Mouse (Mus musculus): Measurements from ENCODE around the gene Tmem174. TPM values are rescaled to one million over a fixed set of nuclear protein-coding genes. Genes with fewer than 3 reads are reported as not detected.

Gene Tmem174
- polyA plus RNA-seq (2014; fragmentation: Nextera tagmentation; extraction: Ambion mirVana): not detected in 2 replicates

DNA sequence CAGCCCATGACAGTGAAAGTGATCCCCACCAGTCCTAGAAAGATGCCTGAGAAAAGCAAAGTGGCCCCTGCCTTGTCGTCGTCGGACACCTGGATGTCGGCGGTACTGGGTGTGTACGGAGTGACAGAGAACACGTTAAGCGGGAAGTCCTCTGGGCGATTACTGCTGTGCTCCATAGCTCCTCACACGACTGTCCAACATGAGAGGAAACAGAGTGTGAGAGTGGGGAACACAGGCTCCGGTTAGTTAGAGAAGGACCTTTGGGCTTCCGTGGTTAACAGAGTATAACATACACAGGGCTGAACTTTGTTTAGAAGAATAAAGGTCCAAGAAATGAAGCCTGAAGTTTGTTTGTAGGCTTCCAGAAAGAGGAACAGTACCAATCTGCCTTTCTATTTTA, at the start of gene Tmem174:
Tmem174 (minus strand) TSS at position 266 of the 400 bp plus-strand sequence.
- H3K36me3 ChIP-seq (ENCODE audit: control insufficient read depth, insufficient read depth, low read length): no peaks in the 10 kb centered on the region
- H3K4me2 ChIP-seq: no peak within 1 kb of the TSS
- DNase-seq (ENCODE audit: low spot score, missing footprints): no peak
- no peaks in the 10 kb centered on the region; the same call in 1 of the 2 replicates for H3K27me3 ChIP-seq (ENCODE audit: control insufficient read depth, insufficient read depth, low read length)
- ATAC-seq (ENCODE audit: low FRiP score): no peak
- no peaks in the 10 kb centered on the region for H3K9me3 ChIP-seq (ENCODE audit: control insufficient read depth, low read length)
- H3K4me1 ChIP-seq (ENCODE audit: control insufficient read depth, insufficient read depth, low read length): no peaks in the 10 kb centered on the region
- 90% methylated on average over 12 of the region's 12 CpGs for WGBS
- H3K27ac ChIP-seq (ENCODE audit: low read depth, low read length): no peak within 1 kb of the TSS
- no peak within 1 kb of the TSS for H3K9ac ChIP-seq (ENCODE audit: low read length)
- H3K4me3 ChIP-seq (ENCODE audit: low read depth, low read length): no peak within 1 kb of the TSS

DNA sequence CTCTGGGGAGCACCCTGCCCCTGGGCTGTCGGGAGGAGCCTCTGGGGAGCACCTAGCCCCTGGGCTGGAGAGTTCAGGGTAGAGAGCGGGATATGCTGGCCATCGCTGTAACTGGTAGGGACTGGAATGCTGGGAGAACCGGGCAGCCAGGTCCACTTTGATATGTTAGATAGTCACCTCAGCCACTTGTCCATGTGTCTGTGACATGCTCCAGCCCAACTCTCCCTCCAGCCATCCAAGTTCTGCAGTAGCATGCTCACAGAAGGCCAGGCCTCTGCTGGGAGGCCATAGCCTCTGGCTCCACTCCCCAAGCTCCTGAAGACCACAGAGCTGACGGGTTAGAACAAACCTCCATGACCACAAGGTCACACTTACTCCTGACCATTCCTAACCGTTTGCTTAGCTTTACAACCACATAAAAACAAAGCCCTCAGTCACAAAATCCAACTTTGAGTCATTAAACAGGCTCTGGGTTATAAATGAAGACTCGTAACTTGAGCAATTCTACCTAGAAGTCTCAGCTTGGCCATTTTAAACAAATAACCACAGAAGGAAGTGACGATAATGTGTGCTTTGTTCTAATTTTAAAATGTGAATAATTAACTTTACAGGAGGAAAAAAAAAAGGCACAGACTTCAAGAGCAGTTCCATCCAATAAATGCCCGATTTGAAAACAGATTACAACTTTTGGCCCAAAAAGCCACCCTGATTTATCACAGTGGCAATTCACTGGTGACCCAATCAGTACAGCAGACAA, 47.1 kb upstream of the Tmem174 start:
- Histone ChIP-seq H3K27me3 (ENCODE audit: control insufficient read depth, insufficient read depth, low read length) (no peaks in the 10 kb centered on the region), H3K4me3 (ENCODE audit: low read depth, low read length) (no peak overlapping the region), H3K9ac (ENCODE audit: low read length) (no peak overlapping the region), H3K4me2 (no peak overlapping the region), H3K9me3 (ENCODE audit: control insufficient read depth, low read length) (no peaks in the 10 kb centered on the region), H3K27ac (ENCODE audit: low read depth, low read length) (no peak overlapping the region), H3K36me3 (ENCODE audit: control insufficient read depth, insufficient read depth, low read length) (no peaks in the 10 kb centered on the region), H3K4me1 (ENCODE audit: control insufficient read depth, insufficient read depth, low read length) (no peaks in the 10 kb centered on the region)
- 80% methylated on average over 9 of the region's 9 CpGs for WGBS
- DNase-seq (ENCODE audit: low spot score, missing footprints) (no peak), ATAC-seq (ENCODE audit: low FRiP score) (no peak)

DNA sequence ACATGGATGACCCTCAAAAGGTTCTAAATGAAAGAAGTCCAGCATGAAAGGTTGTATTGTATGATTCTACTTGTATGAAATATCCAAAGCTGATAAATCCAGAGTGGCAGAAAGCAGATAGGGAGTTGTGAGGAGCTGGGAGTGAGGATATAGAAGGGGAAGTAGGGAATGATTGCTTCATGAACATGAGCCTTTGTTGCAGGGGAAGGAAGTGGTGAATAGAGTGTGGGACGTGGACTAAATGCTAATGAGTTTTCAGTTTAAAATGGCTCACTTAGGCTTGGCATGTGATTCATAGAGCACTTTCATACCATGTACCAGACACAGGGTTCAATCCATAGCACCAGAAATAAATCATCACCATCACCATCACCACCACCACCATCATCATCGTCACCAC, 46.2 kb upstream of the Tmem174 start:
- WGBS: 83% methylated on average over 2 of the region's 2 CpGs
- Histone ChIP-seq H3K4me2 (no peak overlapping the region), H3K4me1 (ENCODE audit: control insufficient read depth, insufficient read depth, low read length) (no peaks in the 10 kb centered on the region), H3K36me3 (ENCODE audit: control insufficient read depth, insufficient read depth, low read length) (no peaks in the 10 kb centered on the region), H3K9ac (ENCODE audit: low read length) (no peak overlapping the region), H3K9me3 (ENCODE audit: control insufficient read depth, low read length) (no peaks in the 10 kb centered on the region), H3K27me3 (ENCODE audit: control insufficient read depth, insufficient read depth, low read length) (no peaks in the 10 kb centered on the region), H3K4me3 (ENCODE audit: low read depth, low read length) (no peak overlapping the region), H3K27ac (ENCODE audit: low read depth, low read length) (no peak overlapping the region)
- no peak for ATAC-seq (ENCODE audit: low FRiP score)
- DNase-seq (ENCODE audit: low spot score, missing footprints): no peak

DNA sequence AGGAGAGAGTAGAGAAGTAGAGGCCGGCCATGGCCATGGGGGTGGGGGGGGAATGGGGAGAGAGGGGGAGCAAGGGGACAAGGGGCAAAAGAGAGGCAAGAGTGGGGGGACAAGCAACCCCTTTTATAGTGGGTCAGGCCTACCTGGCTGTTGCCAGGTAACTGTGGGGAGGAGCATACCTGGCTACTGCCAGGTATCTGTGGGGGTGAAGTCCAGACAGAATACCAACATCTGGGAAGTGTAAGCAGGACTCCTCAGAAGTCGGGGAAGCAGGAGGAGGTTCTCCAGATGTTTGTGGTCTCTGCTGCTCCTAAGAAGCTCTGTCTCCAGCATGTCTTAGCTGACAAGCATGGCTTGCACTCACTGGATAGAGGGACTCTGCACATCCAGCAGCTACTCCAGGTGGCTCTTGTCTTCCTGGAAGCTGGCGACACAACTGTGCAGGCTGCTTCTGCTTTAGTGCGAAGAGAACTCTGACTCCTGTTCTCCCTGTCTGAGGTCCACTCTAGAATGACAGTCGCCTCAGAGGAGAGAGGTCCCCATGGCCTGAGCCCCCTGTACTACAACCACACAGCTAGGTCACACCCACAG, 43.4 kb upstream of the Tmem174 start:
- H3K4me3 ChIP-seq (ENCODE audit: low read depth, low read length): no peak overlapping the region
- WGBS: 93% methylated on average over 5 of the region's 5 CpGs
- DNase-seq (ENCODE audit: low spot score, missing footprints): no peak

DNA sequence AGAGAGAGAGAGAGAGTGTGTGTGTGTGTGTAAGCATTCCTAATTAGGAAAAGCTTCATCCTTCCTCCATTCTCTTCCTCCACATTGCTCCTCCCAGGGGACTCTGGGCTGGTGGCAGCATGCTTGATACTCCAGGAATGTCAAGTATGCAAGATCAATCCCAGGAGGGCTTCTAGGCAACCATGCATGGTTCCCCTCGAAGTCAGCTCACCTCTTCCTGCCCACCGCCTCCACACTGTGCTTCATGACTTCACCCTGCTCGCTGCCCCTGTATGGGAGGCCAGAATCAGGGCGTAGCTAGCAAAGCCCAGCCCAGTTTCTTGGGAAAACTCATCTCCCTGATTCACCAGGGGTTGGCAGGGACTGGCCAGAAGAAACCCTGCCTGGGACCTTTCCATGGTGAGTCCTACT, 42.4 kb upstream of the Tmem174 start:
- no peaks in the 10 kb centered on the region for H3K4me1 ChIP-seq (ENCODE audit: control insufficient read depth, insufficient read depth, low read length)
- no peaks in the 10 kb centered on the region for H3K36me3 ChIP-seq (ENCODE audit: control insufficient read depth, insufficient read depth, low read length)
- H3K4me3 ChIP-seq (ENCODE audit: low read depth, low read length): no peak overlapping the region
- ATAC-seq (ENCODE audit: low FRiP score): no peak
- no peak for DNase-seq (ENCODE audit: low spot score, missing footprints)
- H3K27ac ChIP-seq (ENCODE audit: low read depth, low read length): no peak overlapping the region
- no peak overlapping the region for H3K9ac ChIP-seq (ENCODE audit: low read length)
- 58% methylated on average over 4 of the region's 4 CpGs for WGBS
- H3K27me3 ChIP-seq (ENCODE audit: control insufficient read depth, insufficient read depth, low read length): no peaks in the 10 kb centered on the region
- H3K4me2 ChIP-seq: no peak overlapping the region
- H3K9me3 ChIP-seq (ENCODE audit: control insufficient read depth, low read length): no peaks in the 10 kb centered on the region

More for the DNA sequence above, 43.4 kb upstream of the Tmem174 start:
- Histone ChIP-seq H3K27me3 (ENCODE audit: control insufficient read depth, insufficient read depth, low read length) (no peaks in the 10 kb centered on the region), H3K9ac (ENCODE audit: low read length) (no peak overlapping the region), H3K4me2 (no peak overlapping the region), H3K4me1 (ENCODE audit: control insufficient read depth, insufficient read depth, low read length) (no peaks in the 10 kb centered on the region), H3K9me3 (ENCODE audit: control insufficient read depth, low read length) (no peaks in the 10 kb centered on the region), H3K36me3 (ENCODE audit: control insufficient read depth, insufficient read depth, low read length) (no peaks in the 10 kb centered on the region), H3K27ac (ENCODE audit: low read depth, low read length) (no peak overlapping the region)
- ATAC-seq (ENCODE audit: low FRiP score): no peak

DNA sequence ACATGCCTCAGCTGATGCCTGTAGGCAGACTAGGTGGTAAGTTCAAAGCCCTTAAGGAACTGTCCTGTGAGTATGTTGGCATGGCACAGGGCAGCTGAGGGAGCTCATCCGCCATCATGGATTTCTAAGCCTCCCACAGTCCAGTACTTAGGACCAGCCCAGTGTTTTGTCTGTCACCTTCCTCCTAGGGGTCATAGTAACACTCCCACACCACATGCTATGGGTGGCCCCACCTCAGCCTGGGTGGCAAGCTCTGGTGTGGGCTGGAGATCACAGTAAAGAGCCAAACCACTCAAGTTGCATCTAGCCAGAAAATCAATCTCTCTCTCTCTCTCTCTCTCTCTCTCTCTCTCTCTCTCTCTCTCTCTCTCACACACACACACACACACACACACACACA, 42.0 kb upstream of the Tmem174 start:
- no peak overlapping the region for H3K27ac ChIP-seq (ENCODE audit: low read depth, low read length)
- no peaks in the 10 kb centered on the region for H3K36me3 ChIP-seq (ENCODE audit: control insufficient read depth, insufficient read depth, low read length)
- H3K4me1 ChIP-seq (ENCODE audit: control insufficient read depth, insufficient read depth, low read length): no peaks in the 10 kb centered on the region
- no peak overlapping the region for H3K9ac ChIP-seq (ENCODE audit: low read length)
- WGBS: 95% methylated on average over 1 of the region's 1 CpGs
- no peaks in the 10 kb centered on the region for H3K27me3 ChIP-seq (ENCODE audit: control insufficient read depth, insufficient read depth, low read length)
- H3K9me3 ChIP-seq (ENCODE audit: control insufficient read depth, low read length): no peaks in the 10 kb centered on the region
- no peak for DNase-seq (ENCODE audit: low spot score, missing footprints)
- no peak for ATAC-seq (ENCODE audit: low FRiP score)
- H3K4me2 ChIP-seq: no peak overlapping the region
- no peak overlapping the region for H3K4me3 ChIP-seq (ENCODE audit: low read depth, low read length)

DNA sequence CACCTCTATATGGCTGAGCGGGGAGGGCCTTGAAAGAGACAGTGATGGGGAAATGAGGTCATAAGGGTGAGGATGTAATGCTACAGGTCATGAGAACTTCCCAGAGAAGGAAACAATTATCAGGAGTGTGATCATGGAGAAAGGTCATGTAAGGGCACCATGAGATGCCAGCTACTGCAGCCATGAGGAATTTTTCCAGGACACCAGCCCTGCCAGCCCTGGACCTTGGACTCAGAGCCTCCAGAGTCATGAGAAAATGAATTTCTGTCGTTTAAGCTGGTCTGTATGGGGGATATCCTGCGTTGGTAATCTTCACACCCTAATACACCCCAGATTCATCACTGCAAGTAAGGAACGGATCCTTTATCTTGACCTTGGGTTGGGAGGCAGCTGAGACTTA, 36.7 kb upstream of the Tmem174 start:
- Histone ChIP-seq H3K36me3 (ENCODE audit: control insufficient read depth, insufficient read depth, low read length) (no peaks in the 10 kb centered on the region), H3K9me3 (ENCODE audit: control insufficient read depth, low read length) (no peaks in the 10 kb centered on the region), H3K27ac (ENCODE audit: low read depth, low read length) (no peak overlapping the region), H3K4me3 (ENCODE audit: low read depth, low read length) (no peak overlapping the region), H3K4me1 (ENCODE audit: control insufficient read depth, insufficient read depth, low read length) (no peaks in the 10 kb centered on the region), H3K4me2 (no peak overlapping the region), H3K9ac (ENCODE audit: low read length) (no peak overlapping the region), H3K27me3 (ENCODE audit: control insufficient read depth, insufficient read depth, low read length) (no peaks in the 10 kb centered on the region)
- 84% methylated on average over 4 of the region's 4 CpGs for WGBS
- ATAC-seq (ENCODE audit: low FRiP score): no peak
- no peak for DNase-seq (ENCODE audit: low spot score, missing footprints)

DNA sequence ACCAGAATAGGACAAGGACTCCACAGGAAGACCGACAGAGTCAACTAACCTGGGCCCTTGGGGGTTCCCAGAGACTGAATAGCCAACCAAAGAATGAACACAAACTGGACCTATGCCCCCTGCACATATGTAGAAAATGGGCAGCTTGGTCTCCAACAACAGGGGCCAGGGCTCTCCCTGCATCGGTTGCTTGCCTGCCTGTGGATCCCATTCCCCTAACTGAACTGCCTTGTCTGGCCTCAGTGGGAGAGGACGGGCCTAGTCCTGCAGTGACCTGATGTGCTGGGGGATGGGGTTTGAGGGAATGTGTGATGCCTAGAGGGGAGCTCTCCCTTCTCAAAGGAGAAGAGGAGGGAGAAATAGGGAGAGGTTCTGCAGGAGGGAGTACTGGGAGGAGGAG, 32.1 kb upstream of the Tmem174 start:
- no peak for DNase-seq (ENCODE audit: low spot score, missing footprints)
- 70% methylated on average over 3 of the region's 3 CpGs for WGBS
- no peak overlapping the region for H3K9ac ChIP-seq (ENCODE audit: low read length)
- H3K27ac ChIP-seq (ENCODE audit: low read depth, low read length): no peak overlapping the region
- H3K9me3 ChIP-seq (ENCODE audit: control insufficient read depth, low read length): no peaks in the 10 kb centered on the region
- no peak for ATAC-seq (ENCODE audit: low FRiP score)
- H3K4me1 ChIP-seq (ENCODE audit: control insufficient read depth, insufficient read depth, low read length): no peaks in the 10 kb centered on the region
- H3K4me2 ChIP-seq: no peak overlapping the region
- no peaks in the 10 kb centered on the region for H3K36me3 ChIP-seq (ENCODE audit: control insufficient read depth, insufficient read depth, low read length)
- H3K27me3 ChIP-seq (ENCODE audit: control insufficient read depth, insufficient read depth, low read length): no peaks in the 10 kb centered on the region
- H3K4me3 ChIP-seq (ENCODE audit: low read depth, low read length): no peak overlapping the region

DNA sequence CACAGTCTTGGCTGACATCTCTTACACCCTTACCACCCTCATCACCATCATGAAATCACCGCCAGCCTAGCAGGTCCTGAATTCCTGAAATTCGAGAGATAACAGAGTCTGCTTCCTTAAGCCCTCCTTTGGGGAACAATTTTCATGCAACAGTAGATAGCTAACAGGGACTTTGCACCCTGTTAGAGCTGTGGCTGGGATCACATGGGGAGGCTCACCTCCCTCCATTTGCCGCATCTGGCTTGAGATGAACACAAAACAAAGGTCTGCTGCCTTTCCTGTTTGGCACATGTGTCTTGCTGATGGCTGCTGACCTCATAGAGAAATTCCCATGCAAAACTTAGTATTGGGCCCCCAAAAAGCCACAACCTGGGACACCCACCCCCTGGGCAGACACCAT, 30.1 kb upstream of the Tmem174 start:
- Histone ChIP-seq H3K4me3 (ENCODE audit: low read depth, low read length) (no peak overlapping the region), H3K27me3 (ENCODE audit: control insufficient read depth, insufficient read depth, low read length) (no peaks in the 10 kb centered on the region), H3K9me3 (ENCODE audit: control insufficient read depth, low read length) (no peaks in the 10 kb centered on the region), H3K27ac (ENCODE audit: low read depth, low read length) (no peak overlapping the region), H3K4me1 (ENCODE audit: control insufficient read depth, insufficient read depth, low read length) (no peaks in the 10 kb centered on the region), H3K36me3 (ENCODE audit: control insufficient read depth, insufficient read depth, low read length) (no peaks in the 10 kb centered on the region), H3K9ac (ENCODE audit: low read length) (no peak overlapping the region), H3K4me2 (no peak overlapping the region)
- DNase-seq (ENCODE audit: low spot score, missing footprints) (no peak), ATAC-seq (ENCODE audit: low FRiP score) (no peak)
- 80% methylated on average over 3 of the region's 3 CpGs for WGBS

Data from midbrain, embryonic 11.5 days (tissue).